Mouse (Mus musculus) ES-E14 (cell line): ENCODE results near the gene Rnf180. TPM values are rescaled to one million over a fixed set of nuclear protein-coding genes. Genes with fewer than 3 reads are reported as not detected.

Source experiments
- DNase-seq: peaks from one replicate; pipeline ENCODE4 v3.0.0-alpha.2; 2013; ENCODE audit warnings: low read depth, low spot score
- H3K27ac ChIP-seq: 2 replicates; pipeline ENCODE4 v1.5.1; 2012; ENCODE audit warnings: low read depth, mild to moderate bottlenecking, low read length, moderate library complexity, mixed read lengths; ENCODE audit not compliant: poor library complexity, insufficient read depth, severe bottlenecking
- H3K36me3 ChIP-seq: 2 replicates; pipeline ENCODE4 v1.6.1; 2012; ENCODE audit warnings: mild to moderate bottlenecking, low read length, moderate library complexity, mixed read lengths; ENCODE audit not compliant: control insufficient read depth, poor library complexity, insufficient read depth, severe bottlenecking
- H3K4me1 ChIP-seq, 2 experiments: fragments of 150-350 bp in 1 of 2; sonication (generic) in 1 of 2; 2 replicates each; pipeline ENCODE4 v1.6.1; 2012; ENCODE audit warnings: low read length in 2 of 2, mild to moderate bottlenecking in 1 of 2, mixed read lengths in 1 of 2; ENCODE audit not compliant: control insufficient read depth in 2 of 2, insufficient read depth in 2 of 2, poor library complexity in 1 of 2
- H3K4me3 ChIP-seq, 2 experiments: fragments of 150-350 bp in 1 of 2; sonication (generic) in 1 of 2; 2 replicates each; pipeline ENCODE4 v1.5.1; 2012; ENCODE audit warnings: low read length in 2 of 2, low read depth in 1 of 2, mild to moderate bottlenecking in 1 of 2, mixed read lengths in 1 of 2; ENCODE audit not compliant: insufficient read depth in 1 of 2, poor library complexity in 1 of 2, severe bottlenecking in 1 of 2
- H3K9ac ChIP-seq: 2 replicates; pipeline ENCODE4 v1.6.1; 2012; ENCODE audit warnings: low read depth, mild to moderate bottlenecking, low read length, mixed read lengths; ENCODE audit not compliant: poor library complexity, insufficient read depth, severe bottlenecking
- H3K9me3 ChIP-seq: fragments of 150-350 bp; sonication (generic); 2 replicates; pipeline ENCODE4 v1.6.1; 2012; ENCODE audit warnings: low read depth, mild to moderate bottlenecking, low read length; ENCODE audit not compliant: control insufficient read depth, insufficient read depth
- CHD2 ChIP-seq: IDR thresholded peaks from 2 replicates; pipeline ENCODE4 v1.6.1; 2014; ENCODE audit warnings: mild to moderate bottlenecking, low read depth, low read length, inconsistent platforms
- HCFC1 ChIP-seq: IDR thresholded peaks from 2 replicates; pipeline ENCODE4 v1.6.1; 2012; ENCODE audit warnings: low read length, inconsistent platforms, borderline replicate concordance; ENCODE audit not compliant: insufficient read depth
- MAFK ChIP-seq: IDR thresholded peaks from 2 replicates; pipeline ENCODE4 v1.6.1; 2014; ENCODE audit warnings: mild to moderate bottlenecking, low read depth, low read length, inconsistent platforms; ENCODE audit not compliant: insufficient read depth
- ZC3H11A ChIP-seq: IDR thresholded peaks from 2 replicates; pipeline ENCODE4 v1.6.1; 2012; ENCODE audit warnings: low read depth, mild to moderate bottlenecking, inconsistent platforms, low read length, borderline replicate concordance
- ZNF384 ChIP-seq: IDR thresholded peaks from 2 replicates; pipeline ENCODE4 v1.6.1; 2012; ENCODE audit warnings: low read depth, low read length, inconsistent platforms
- in situ Hi-C, 2 experiments: fragments of 600-800 bp; cut with MboI; formaldehyde crosslinking; loops; one replicate each; pipeline ENCODE4 v1.15.1; 2025; ENCODE audit warnings: low sequenced_read_pairs in 2 of 2, inconsistent platforms in 1 of 2; ENCODE audit not compliant: unreplicated experiment in 2 of 2
- total RNA-seq: library from RNA; depleted of rRNA; stranded (reverse); fragments of 300-350 nt; gene quantifications from 2 replicates; pipeline ENCODE4 v1.2.3, GENCODE M21; 2012

Rnf180 gene
- total RNA-seq, 1 experiment, result 0.76 TPM

DNA sequence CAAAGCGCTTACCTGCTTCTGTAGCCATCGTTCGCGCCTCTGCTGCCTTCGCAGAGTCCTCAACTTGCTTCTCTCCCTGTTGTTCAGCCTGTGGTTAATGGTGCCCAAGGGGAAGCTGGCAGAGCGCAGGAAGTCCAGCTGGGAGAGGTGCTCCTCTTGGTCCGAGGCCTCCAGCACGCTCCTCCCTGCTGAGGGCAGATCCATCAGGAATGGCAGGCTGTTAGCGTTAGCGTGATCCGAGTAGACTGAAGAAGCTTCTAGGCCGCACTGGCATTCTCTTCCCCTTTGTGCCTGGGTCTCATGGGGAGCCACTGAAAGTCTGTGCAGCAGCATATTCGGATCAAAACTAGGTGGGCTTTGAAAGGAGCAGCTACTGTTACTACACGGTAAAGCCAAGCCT is 45.0 kb downstream of the Rnf180 start:
- in situ Hi-C loops, result no loop called here
- TF ChIP-seq HCFC1 (no peak), ZC3H11A (no peak), MAFK (no peak), ZNF384 (no peak), CHD2 (no peak)
- H3K4me3 ChIP-seq, result no peak overlapping the region; a peak in 1 of 4 replicates
- H3K4me1 ChIP-seq, result no peaks in the 10 kb centered on the region; a peak in 2 of 4 replicates
- H3K27ac ChIP-seq, result no peak overlapping the region
- no peaks in the 10 kb centered on the region for H3K9me3 ChIP-seq
- H3K36me3 ChIP-seq, result no peaks in the 10 kb centered on the region
- no peak for DNase-seq
- H3K9ac ChIP-seq, result peak overlapping the region; percentile 24; the same call in 1 of the 2 replicates

DNA sequence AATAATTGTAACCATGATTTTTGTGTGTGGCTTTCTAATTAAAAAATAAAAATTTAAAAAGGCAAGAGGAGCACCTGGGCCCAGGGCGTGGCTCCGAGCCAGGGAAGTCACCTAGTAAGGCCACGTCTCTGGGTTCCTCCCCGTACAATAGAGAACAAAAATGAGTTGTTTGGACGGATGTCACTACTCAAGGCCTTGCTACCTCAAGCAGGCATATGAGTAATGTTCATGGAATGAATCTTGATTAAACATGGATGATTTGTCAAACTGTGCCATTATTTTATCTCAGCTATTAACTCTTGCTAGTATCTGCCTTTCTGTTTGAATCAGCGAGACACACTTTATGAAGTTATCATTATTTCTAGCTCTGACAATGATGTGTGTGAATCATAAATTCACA is 46.9 kb downstream of the Rnf180 start:
- H3K36me3 ChIP-seq, result no peaks in the 10 kb centered on the region
- no peak overlapping the region for H3K4me3 ChIP-seq
- no peak for TF ChIP-seq CHD2
- TF ChIP-seq MAFK, result no peak
- TF ChIP-seq ZC3H11A, result no peak
- TF ChIP-seq HCFC1, result no peak
- TF ChIP-seq ZNF384, result no peak
- H3K9me3 ChIP-seq, result no peaks in the 10 kb centered on the region
- H3K4me1 ChIP-seq, result no peaks in the 10 kb centered on the region; a peak in 2 of 4 replicates
- no peak overlapping the region for H3K27ac ChIP-seq
- no peak overlapping the region for H3K9ac ChIP-seq
- DNase-seq, result no peak
- in situ Hi-C loops, result no loop called here

- no peak overlapping the region for H3K9ac ChIP-seq
- TF ChIP-seq ZC3H11A (no peak), MAFK (no peak), ZNF384 (no peak), CHD2 (no peak), HCFC1 (no peak)
- in situ Hi-C loops, result no loop called here
- no peak for DNase-seq
- no peak overlapping the region for H3K27ac ChIP-seq
- peaks cover 0 to 6% of the 10 kb centered on the region in 2 experiments for H3K4me1 ChIP-seq
- H3K9me3 ChIP-seq, result no peaks in the 10 kb centered on the region
- no peak overlapping the region for H3K4me3 ChIP-seq
- H3K36me3 ChIP-seq, result no peaks in the 10 kb centered on the region
These were observed 53.8 kb downstream of the Rnf180 start for GRCm38 (mm10) chr13:105240810-105241209.

DNA sequence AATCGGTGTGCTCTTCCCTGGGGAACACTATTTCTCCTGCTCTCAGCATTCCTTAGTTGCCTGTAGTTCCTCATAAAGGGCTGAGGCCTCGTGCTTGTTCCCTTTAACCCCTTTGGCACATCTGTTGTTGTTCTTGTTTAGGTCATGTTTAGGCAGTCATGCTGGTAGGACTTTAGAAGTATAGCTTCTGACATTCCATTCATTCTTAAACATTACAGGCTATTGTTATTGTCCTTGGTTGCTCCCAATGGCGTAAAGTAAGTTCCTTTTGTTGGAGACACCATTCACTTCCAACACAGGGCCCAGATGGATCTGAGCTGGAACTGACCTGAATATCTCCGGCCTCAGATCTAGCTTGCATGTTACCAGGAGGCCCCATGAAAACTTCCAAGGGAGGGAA is 67.5 kb downstream of the Rnf180 start:
- H3K4me3 ChIP-seq, result no peak overlapping the region
- no peaks in the 10 kb centered on the region for H3K36me3 ChIP-seq
- in situ Hi-C loops, result no loop called here
- H3K27ac ChIP-seq, result no peak overlapping the region
- TF ChIP-seq MAFK (no peak), ZNF384 (no peak), CHD2 (no peak), ZC3H11A (no peak), HCFC1 (no peak)
- DNase-seq, result no peak
- H3K9ac ChIP-seq, result no peak overlapping the region
- H3K4me1 ChIP-seq, result no peaks in the 10 kb centered on the region
- H3K9me3 ChIP-seq, result no peaks in the 10 kb centered on the region

GRCm38 (mm10) chr13:105224048-105224447 is 70.6 kb downstream of the Rnf180 start:
- no peak overlapping the region for H3K27ac ChIP-seq
- H3K4me1 ChIP-seq, result no peaks in the 10 kb centered on the region
- TF ChIP-seq CHD2, result no peak
- no peak for TF ChIP-seq HCFC1
- no peak for TF ChIP-seq ZC3H11A
- no peak for TF ChIP-seq ZNF384
- TF ChIP-seq MAFK, result no peak
- no peaks in the 10 kb centered on the region for H3K36me3 ChIP-seq
- in situ Hi-C loops, result no loop called here
- no peak overlapping the region for H3K9ac ChIP-seq
- no peaks in the 10 kb centered on the region for H3K9me3 ChIP-seq
- DNase-seq, result no peak
- no peak overlapping the region for H3K4me3 ChIP-seq
